Mouse (Mus musculus): Measurements from ENCODE around the gene Sdhc. TPM values are rescaled to one million over a fixed set of nuclear protein-coding genes. Genes with fewer than 3 reads are reported as not detected.

Sdhc gene
- polyA plus RNA-seq, 1 experiment, result 272 TPM

DNA sequence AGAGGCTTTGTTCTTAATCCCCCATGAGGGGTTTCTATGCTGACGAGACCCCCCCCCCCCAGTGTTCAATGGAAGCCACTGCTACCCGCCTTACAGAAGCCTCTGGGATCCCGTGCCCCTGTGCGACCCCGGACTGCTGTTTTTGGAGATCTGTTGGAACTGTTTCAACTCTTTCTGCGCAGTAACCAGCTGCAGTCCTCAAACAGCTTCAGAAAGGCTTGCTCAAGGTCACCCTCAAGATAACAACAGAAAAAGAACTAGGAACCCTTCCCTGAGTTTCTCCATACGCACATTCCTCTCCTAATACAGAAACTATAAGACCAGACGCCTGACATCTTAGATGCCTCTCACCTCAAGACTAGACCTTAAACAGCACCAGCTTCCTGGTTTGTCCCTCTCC is 38.6 kb upstream of the Sdhc start:
- peak; percentile 62 for DNase-seq (ENCODE audit: low read depth)
- TF ChIP-seq CTCF (IDR thresholded peaks at IDR 0.05; ENCODE audit: borderline replicate concordance, extremely low read depth, insufficient read depth, insufficient read length), result no peak
- TF ChIP-seq POLR2A (IDR thresholded peaks at IDR 0.05; ENCODE audit: borderline replicate concordance, extremely low read depth, insufficient read depth, insufficient read length, poor library complexity, severe bottlenecking), result no peak

DNA sequence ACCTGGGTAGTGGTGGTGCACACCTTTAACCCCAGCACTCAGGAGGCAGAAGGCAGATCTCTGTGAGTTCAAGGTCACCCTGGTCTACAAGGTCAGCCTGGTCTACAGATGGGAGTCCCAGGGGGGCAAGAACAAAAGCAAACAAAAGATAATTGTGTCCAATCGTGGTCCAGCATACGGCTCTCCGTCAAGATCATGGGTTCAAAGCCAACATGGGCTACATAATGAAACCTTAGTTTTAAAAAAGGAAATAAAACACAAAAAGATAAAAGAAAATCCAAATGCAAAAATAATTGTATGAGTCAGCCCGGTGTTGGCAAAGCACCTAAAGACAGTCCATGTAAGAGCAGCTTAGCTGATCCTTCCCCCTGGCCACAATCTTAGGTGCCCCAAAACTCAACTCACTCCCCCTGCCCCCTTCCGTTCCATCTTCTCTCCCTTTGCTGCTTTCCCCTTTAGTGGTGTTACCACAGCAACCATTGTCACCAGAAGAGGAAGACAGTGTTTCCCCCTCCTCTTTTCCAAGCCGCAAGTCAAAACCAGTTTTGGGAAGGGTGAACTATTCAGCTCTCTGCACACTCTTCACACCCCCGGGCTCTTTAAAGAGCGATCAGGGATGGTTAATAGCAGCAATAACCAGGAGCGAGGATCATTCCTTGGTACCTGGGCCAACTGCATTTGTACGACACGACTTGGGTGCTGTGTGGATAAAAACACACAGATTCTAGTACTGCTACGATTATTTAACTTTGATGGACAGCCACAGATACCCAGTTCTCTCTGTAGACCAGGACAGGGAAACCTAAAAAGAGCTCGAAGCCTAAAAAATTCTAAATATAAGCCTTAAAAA is 37.7 kb upstream of the Sdhc start:
- peak; percentile 48 for DNase-seq (ENCODE audit: low read depth)
- TF ChIP-seq POLR2A (IDR thresholded peaks at IDR 0.05; ENCODE audit: borderline replicate concordance, extremely low read depth, insufficient read depth, insufficient read length, poor library complexity, severe bottlenecking), result no peak
- no peak for TF ChIP-seq CTCF (IDR thresholded peaks at IDR 0.05; ENCODE audit: borderline replicate concordance, extremely low read depth, insufficient read depth, insufficient read length)

DNA sequence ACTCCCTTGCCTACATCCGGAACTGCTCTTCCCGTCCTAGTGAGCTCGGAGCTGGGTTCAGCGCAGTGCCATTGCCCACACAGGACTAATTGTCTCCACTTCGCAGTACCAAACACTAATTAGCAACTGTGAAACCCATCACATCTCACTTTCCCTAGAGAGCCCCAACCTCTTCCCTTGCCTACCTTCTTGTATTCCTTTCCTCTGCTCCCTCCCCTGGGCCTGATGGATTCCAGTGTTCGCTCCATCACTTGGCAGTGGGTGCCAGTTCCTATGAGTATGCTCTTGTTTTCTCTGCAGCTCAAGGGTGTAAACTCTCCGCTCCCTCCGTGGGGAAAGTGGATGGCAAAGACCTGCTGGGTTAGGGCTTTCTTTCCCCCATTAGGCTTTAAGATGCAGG is 35.3 kb upstream of the Sdhc start:
- no peak for DNase-seq (ENCODE audit: low read depth)
- TF ChIP-seq CTCF (IDR thresholded peaks at IDR 0.05; ENCODE audit: borderline replicate concordance, extremely low read depth, insufficient read depth, insufficient read length) (no peak), POLR2A (IDR thresholded peaks at IDR 0.05; ENCODE audit: borderline replicate concordance, extremely low read depth, insufficient read depth, insufficient read length, poor library complexity, severe bottlenecking) (no peak)

DNA sequence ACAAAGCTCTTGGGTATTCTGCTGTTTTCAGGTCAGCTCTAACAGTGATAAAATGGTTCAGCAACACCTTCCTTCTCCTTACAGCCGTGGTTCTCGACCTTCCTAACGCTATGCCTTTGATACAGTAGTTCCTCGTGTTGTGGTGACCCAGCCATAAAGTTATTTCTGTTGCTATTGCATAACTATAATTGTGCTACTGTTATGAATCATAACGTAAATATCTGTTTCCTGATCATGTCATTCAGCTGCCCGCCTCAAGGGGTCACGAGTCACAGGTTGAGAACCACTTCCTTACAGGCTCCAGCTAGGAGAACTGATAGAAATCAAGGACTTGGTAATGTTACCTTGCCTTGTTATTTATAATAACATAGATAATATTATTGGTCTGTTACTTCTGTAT is 33.9 kb upstream of the Sdhc start:
- DNase-seq (ENCODE audit: low read depth), result no peak
- TF ChIP-seq POLR2A (IDR thresholded peaks at IDR 0.05; ENCODE audit: borderline replicate concordance, extremely low read depth, insufficient read depth, insufficient read length, poor library complexity, severe bottlenecking) (no peak), CTCF (IDR thresholded peaks at IDR 0.05; ENCODE audit: borderline replicate concordance, extremely low read depth, insufficient read depth, insufficient read length) (no peak)

DNA sequence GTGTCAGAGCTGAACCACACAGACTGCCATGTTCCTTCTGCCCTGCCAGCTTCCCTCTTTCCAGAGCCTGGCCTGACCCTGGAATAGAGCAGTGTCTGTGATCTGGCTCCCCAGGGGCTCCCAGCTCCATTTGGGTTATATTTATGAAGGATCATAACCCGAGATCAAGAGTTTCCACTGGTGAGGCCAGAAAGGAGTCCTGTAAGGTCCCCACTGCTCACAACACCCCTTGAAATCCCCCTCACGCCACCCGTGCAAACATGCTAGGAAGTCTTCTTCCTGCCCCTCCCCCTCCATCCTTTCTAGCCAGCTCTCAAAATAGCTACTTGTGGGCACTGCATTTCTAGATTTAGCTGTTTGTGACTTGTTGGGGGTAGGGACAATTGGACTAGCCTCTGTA is 33.2 kb upstream of the Sdhc start:
- TF ChIP-seq POLR2A (IDR thresholded peaks at IDR 0.05; ENCODE audit: borderline replicate concordance, extremely low read depth, insufficient read depth, insufficient read length, poor library complexity, severe bottlenecking) (no peak), CTCF (IDR thresholded peaks at IDR 0.05; ENCODE audit: borderline replicate concordance, extremely low read depth, insufficient read depth, insufficient read length) (no peak)
- DNase-seq (ENCODE audit: low read depth), result no peak

DNA sequence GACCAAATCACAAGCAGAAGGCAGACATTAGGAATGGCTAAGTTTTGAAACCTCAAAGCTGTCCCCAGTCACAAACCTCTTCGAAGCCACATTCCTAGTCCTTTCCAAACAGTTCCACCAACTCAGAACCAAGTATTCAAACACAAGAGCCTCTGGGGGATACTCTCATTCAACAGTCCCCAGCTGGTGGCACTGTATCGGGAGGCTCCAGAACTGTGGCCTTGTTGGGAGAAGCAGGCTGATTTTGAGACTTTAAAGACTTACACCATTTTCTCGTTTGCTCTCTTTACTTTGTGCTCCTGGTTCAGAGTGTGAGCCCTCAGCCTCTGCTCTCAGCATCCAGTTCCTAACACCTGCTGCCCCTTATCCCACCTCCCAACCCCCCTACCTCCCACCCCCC is 32.6 kb upstream of the Sdhc start:
- TF ChIP-seq POLR2A (IDR thresholded peaks at IDR 0.05; ENCODE audit: borderline replicate concordance, extremely low read depth, insufficient read depth, insufficient read length, poor library complexity, severe bottlenecking), result no peak
- TF ChIP-seq CTCF (IDR thresholded peaks at IDR 0.05; ENCODE audit: borderline replicate concordance, extremely low read depth, insufficient read depth, insufficient read length), result no peak
- no peak for DNase-seq (ENCODE audit: low read depth)

DNA sequence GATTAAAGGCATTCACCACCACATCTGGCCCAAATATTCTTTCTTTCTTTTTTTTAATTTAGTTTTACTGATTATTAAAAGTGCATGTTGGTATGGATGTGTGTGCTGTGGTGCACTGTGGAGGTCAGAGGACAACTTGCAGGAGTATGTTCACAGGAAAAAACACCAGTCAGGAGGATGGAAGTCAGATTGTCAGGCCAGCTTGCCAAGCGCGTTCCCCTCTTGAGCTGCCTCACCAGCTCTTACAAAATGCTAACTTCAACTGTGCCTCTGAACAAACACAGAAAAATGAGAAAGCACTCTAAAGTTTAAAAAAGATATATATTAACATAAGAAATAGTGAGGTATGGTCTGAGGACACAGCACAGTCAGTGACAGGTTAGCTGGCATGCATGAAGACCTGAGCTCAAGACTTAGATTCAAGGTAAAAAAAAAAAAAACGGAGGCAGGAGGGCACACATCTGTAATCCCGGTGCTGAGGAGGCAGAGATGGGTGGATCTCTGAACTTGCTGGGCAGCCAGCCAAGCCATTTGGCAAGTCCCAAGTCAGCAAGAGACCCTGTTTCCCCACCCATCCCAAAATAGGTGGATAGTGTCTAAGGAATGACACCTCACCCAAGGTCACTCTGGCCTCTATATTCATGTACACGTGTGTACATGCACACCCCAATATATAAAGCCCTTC is 29.2 kb upstream of the Sdhc start:
- TF ChIP-seq POLR2A (IDR thresholded peaks at IDR 0.05; ENCODE audit: borderline replicate concordance, extremely low read depth, insufficient read depth, insufficient read length, poor library complexity, severe bottlenecking), result no peak
- TF ChIP-seq CTCF (IDR thresholded peaks at IDR 0.05; ENCODE audit: borderline replicate concordance, extremely low read depth, insufficient read depth, insufficient read length), result no peak
- no peak for DNase-seq (ENCODE audit: low read depth)

DNA sequence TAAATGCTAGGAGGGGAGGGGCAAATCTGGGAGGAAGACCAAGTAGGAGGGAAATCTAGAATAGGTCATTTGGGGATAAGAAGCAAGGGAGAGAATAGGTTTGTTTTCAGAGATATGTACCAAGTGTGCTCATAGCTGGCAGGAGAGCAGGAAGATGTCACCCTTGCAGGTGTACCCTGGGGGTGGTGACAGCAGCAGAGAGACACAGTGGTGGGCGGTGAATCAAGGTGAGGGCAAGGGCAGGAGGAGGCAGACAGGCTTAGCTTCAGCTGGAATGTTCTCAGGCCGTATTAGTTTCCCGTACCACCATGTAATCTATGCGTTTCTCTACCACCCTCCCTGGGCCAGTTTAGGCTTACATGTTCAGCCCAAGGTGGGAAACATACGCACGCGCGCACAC is 22.4 kb upstream of the Sdhc start:
- TF ChIP-seq CTCF (IDR thresholded peaks at IDR 0.05; ENCODE audit: borderline replicate concordance, extremely low read depth, insufficient read depth, insufficient read length) (no peak), POLR2A (IDR thresholded peaks at IDR 0.05; ENCODE audit: borderline replicate concordance, extremely low read depth, insufficient read depth, insufficient read length, poor library complexity, severe bottlenecking) (no peak)
- DNase-seq (ENCODE audit: low read depth), result no peak

DNA sequence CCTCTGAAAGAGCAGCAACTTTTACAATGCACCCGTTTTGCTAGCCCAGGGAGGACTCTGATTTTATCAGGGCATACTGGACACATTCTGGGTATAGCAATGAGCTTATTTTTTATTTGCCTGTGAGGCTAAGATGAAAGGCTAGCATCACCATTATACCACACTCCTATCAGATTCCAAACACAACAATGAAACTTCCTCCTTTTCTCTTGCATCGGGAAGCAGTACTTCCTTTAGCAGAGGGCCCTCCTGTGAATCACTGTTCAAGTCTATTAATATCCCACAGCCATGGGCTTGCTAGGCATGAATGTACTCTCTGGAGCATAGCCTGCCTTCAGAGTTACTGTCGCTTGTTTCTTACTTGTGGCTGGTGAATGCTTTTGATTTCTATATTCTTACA is 20.7 kb upstream of the Sdhc start:
- DNase-seq (ENCODE audit: low read depth), result no peak
- TF ChIP-seq POLR2A (IDR thresholded peaks at IDR 0.05; ENCODE audit: borderline replicate concordance, extremely low read depth, insufficient read depth, insufficient read length, poor library complexity, severe bottlenecking) (no peak), CTCF (IDR thresholded peaks at IDR 0.05; ENCODE audit: borderline replicate concordance, extremely low read depth, insufficient read depth, insufficient read length) (no peak)

DNA sequence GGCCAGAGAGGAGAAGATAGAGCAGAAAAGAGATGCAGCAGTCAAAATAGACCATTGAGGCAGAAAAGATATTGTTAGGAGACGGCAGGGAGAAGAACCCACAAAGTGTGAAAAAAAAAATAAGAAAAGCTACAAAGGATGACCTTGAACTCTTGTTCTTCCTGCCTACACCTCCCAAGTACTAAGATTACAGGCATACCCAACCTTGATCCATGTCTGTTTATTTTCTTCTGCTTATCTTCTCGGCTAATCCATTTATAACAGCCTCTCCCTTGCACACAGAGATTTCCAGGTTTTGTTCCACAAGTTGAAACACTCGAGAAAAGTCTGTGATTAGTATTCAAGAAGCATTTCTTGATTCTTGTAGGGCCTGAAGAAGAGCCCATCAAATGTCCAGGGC is 19.5 kb upstream of the Sdhc start:
- TF ChIP-seq CTCF (IDR thresholded peaks at IDR 0.05; ENCODE audit: borderline replicate concordance, extremely low read depth, insufficient read depth, insufficient read length), result no peak
- no peak for TF ChIP-seq POLR2A (IDR thresholded peaks at IDR 0.05; ENCODE audit: borderline replicate concordance, extremely low read depth, insufficient read depth, insufficient read length, poor library complexity, severe bottlenecking)
- no peak for DNase-seq (ENCODE audit: low read depth)

DNA sequence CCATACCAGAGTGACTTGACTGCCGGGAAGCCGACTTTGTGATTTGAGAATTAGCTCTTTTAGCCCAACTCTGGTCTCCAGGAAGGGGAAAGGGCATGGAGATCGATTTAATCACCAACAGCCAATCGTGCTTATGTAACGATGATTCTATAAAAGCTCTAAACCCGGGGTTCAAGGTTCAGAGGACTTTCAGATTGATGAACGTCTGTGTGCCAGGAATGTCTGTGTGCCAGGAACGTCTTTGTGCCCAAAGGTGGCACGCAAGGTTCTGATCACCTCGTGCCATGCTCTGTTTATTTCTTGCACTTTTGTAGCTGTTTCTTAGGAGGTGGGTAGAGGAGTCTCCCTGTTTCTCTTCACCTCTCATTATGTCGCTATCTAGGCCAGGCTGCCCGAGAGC is 18.5 kb upstream of the Sdhc start:
- TF ChIP-seq POLR2A (IDR thresholded peaks at IDR 0.05; ENCODE audit: borderline replicate concordance, extremely low read depth, insufficient read depth, insufficient read length, poor library complexity, severe bottlenecking) (no peak), CTCF (IDR thresholded peaks at IDR 0.05; ENCODE audit: borderline replicate concordance, extremely low read depth, insufficient read depth, insufficient read length) (no peak)
- DNase-seq (ENCODE audit: low read depth), result no peak

Data from brain, embryonic 14.5 days (tissue).